Mouse (Mus musculus) bone marrow macrophage, adult 2 months (primary cell): Measurements from ENCODE around the gene Exoc5.

Experiments used
- CTCF ChIP-seq: IDR thresholded peaks from 2 replicates; pipeline ENCODE4 v1.5.1; 2012; ENCODE audit warnings: low read depth, mild to moderate bottlenecking, low read length, moderate library complexity
- POLR2A ChIP-seq: IDR thresholded peaks from 2 replicates; pipeline ENCODE4 v1.6.1; 2012; ENCODE audit warnings: mild to moderate bottlenecking, low read depth, low read length, borderline replicate concordance

DNA sequence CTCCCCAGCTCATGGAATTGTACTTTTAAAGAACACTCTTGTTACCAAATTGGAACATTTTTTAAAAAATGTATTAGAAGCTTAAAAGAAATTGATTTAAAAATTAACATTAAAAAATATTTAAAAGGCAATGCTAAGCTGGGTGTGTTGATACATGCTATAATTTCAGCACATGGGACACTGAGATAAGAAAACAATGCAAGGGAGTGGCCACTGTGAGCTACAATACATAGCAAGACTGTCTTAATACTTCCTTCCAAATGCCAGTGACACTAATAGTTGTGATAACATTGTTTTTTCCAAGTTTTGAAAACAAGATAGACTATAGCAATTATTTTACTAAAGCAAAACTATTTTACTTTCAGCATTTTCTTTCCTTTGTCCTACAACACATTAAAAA is 17.0 kb downstream of the Exoc5 start:
- TF ChIP-seq CTCF (no peak), POLR2A (no peak)
